Mouse (Mus musculus) kidney, embryonic 15.5 days (tissue): ENCODE measurements around the gene Prok2. TPM values are rescaled to one million over a fixed set of nuclear protein-coding genes. Genes with fewer than 3 reads are reported as not detected.

Experiments
- ATAC-seq: fragments of 200-750 bp; cut with Nextera tagmentation; replicated peaks from 2 replicates; pipeline ENCODE4 v1.8.0; 2017; ENCODE audit warnings: moderate TSS enrichment; ENCODE audit not compliant: low FRiP score
- H3K27ac ChIP-seq: fragments of 300-500 bp; sonication (generic); 2 replicates; pipeline ENCODE4 v1.5.1; 2015; ENCODE audit warnings: mild to moderate bottlenecking, inconsistent platforms
- H3K27me3 ChIP-seq: fragments of 300-500 bp; sonication (generic); 2 replicates; pipeline ENCODE4 v1.6.1; 2015; ENCODE audit warnings: inconsistent platforms
- H3K36me3 ChIP-seq: fragments of 300-500 bp; sonication (generic); 2 replicates; pipeline ENCODE4 v1.6.1; 2015; ENCODE audit warnings: inconsistent platforms
- H3K4me1 ChIP-seq: fragments of 300-500 bp; sonication (generic); 2 replicates; pipeline ENCODE4 v1.6.1; 2015; ENCODE audit warnings: inconsistent platforms
- H3K4me2 ChIP-seq: fragments of 300-500 bp; sonication (generic); 2 replicates; pipeline ENCODE4 v1.6.1; 2015; ENCODE audit warnings: moderate library complexity, mild to moderate bottlenecking, inconsistent platforms
- H3K4me3 ChIP-seq: fragments of 300-500 bp; sonication (generic); replicated peaks from 2 replicates; pipeline ENCODE4 v1.5.1; 2015; ENCODE audit warnings: mild to moderate bottlenecking, inconsistent platforms
- H3K9ac ChIP-seq: fragments of 300-500 bp; sonication (generic); 2 replicates; pipeline ENCODE4 v1.6.1; 2015; ENCODE audit warnings: mild to moderate bottlenecking, inconsistent platforms
- H3K9me3 ChIP-seq: fragments of 300-500 bp; sonication (generic); replicated peaks from 2 replicates; pipeline ENCODE4 v1.6.1; 2016; ENCODE audit warnings: inconsistent platforms
- WGBS: fragments of 180-500 bp; shearing (Covaris S2); methylation state at CpG from one replicate; pipeline ENCODE4 v1.1.7; 2015; ENCODE audit warnings: mixed read lengths; 5-methylcytosine and 5-hydroxymethylcytosine counted together
- polyA plus RNA-seq: library from polyadenylated mRNA; unstranded; fragments of >200 nt; fragmentation: Nextera tagmentation; extraction: Ambion mirVana; gene quantifications from 2 replicates; pipeline ENCODE4 v1.2.1, GENCODE M21; 2015

Prok2 gene
- polyA plus RNA-seq, 1 experiment from 2014 or later = not detected

DNA sequence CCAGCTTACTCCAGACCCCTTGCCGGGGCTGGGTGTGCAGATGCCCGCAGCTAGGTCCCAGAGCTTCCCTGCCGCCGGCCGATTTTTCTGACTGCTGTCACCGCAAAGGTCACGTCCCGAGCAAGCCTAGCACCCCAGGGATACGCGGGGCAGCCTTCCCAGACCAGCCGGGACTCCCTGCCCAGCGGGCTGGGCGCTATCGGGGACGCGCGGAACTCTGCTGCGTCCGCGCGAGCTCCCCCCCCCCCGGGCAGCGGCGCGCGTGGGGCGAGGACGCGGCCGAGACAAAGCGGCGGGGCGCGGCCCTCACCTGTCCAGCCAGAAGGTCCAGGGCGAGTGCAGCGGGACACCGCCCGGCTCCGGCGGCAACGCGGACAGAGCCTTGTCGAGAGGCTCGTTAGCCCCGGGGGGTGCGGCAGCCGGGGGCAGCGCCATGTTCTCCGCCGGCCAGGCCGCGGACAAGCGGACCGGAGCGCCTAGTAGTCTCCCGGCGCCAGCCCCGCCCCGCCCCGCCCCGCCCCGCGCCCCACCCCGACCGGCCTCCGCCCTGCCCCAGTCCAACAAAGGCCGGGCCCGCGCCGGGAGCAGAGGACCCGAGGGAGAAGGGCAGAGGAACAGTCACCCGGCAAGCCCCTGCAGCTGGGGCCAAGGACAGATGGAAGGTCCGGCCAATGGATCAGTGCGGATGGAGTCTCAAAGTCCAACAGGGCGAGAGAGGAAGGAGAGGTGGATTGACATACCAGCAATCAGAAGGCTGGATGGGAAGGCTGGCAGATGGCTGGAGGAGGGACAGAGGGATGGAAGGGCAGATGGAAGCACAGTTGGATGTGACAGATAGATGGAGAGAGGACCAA, 59.6 kb downstream of the Prok2 start, which contains the start of the genes Eif4e3 and Gm20696:
TSS of gene Eif4e3 (minus strand) at position 454 of the 854 bp plus-strand sequence.
TSS of gene Gm20696 (minus strand) at position 480 of the 854 bp plus-strand sequence.
- peak within 1 kb of the TSS; percentile 88 for H3K4me2 ChIP-seq
- H3K4me3 ChIP-seq = peak within 1 kb of the TSS; percentile 80
- peak; percentile 85 for ATAC-seq
- peak within 1 kb of the TSS; percentile 73 for H3K9ac ChIP-seq
- peaks cover 40% of the 10 kb centered on the region for H3K4me1 ChIP-seq
- peak within 1 kb of the TSS; percentile 83 for H3K27ac ChIP-seq
- H3K9me3 ChIP-seq = no peaks in the 10 kb centered on the region
- H3K27me3 ChIP-seq = peaks cover 9% of the 10 kb centered on the region; the same call in 1 of the 2 replicates
- under 1% methylated on average over 63 of the region's 75 CpGs for WGBS
- H3K36me3 ChIP-seq = no peaks in the 10 kb centered on the region

DNA sequence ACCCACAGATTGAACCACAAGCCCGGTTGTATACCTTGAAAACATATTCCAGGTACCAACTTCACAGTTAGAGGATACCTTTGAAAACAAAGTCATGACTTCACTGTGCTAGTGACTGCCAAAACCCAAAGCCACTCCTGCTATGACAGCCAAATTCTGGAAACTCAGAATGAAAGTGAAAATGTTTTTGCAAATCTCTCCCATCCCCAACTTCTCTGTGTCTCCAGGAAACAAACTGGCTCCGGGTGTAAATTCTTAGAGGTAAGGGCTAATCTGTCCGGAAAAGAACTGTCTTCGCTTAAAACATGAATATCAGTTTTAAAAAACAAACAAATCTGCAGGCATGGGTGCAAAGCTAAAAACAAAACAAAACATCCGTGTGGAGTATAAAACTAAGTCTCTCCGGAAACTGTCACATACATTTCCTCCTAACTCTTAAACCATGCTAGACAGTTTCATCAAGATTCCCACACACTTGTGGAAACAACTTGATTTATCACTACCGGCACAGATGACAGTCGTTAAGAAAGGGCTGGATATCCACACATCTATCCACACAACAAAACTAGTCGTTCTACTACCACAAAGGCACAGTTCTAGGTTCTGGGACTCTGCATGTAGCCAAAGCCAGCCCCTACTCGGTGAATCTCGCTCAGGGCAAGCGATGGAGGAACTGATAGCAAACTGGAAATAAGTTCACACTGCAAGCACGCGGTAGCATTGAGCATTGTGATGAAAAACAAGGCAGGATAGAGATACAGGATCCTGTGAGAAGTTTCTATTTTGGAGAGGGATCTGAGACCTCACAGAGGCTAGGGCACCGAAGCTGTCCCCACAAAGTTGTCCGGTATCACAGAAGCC, 60.5 kb downstream of the Prok2 start:
- peaks cover 9% of the 10 kb centered on the region; the same call in 1 of the 2 replicates for H3K27me3 ChIP-seq
- ATAC-seq = no peak
- no peaks in the 10 kb centered on the region for H3K9me3 ChIP-seq
- peak overlapping the region; percentile 80 for H3K4me3 ChIP-seq
- peak overlapping the region; percentile 88 for H3K4me2 ChIP-seq
- WGBS = 17% methylated on average over 16 of the region's 16 CpGs
- H3K27ac ChIP-seq = peak overlapping the region; percentile 83
- H3K36me3 ChIP-seq = no peaks in the 10 kb centered on the region
- peak overlapping the region; percentile 73 for H3K9ac ChIP-seq
- peaks cover 37% of the 10 kb centered on the region for H3K4me1 ChIP-seq

DNA sequence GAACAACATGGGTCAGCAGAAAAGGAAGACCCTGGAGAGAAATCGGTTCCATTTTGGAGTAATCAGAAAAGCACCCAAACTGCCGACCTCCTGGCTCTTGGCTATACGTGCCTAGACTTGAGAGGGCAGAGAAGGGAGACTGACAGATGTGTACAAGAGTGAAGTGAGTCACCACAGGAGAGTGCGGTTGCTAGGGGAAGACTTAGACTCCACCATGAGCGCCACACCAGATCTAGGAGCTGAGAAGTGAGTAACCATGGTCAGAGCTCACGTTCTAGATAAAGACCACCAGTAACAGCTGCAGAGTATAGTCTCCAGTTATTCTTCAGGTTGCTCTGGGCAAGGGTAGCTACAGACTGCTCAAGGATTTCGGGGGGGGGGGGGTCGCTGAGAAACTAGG, 63.0 kb downstream of the Prok2 start:
- H3K4me1 ChIP-seq = peaks cover 35% of the 10 kb centered on the region
- no peak overlapping the region for H3K27ac ChIP-seq
- H3K4me2 ChIP-seq = no peak overlapping the region
- 83% methylated on average over 8 of the region's 8 CpGs for WGBS
- H3K9ac ChIP-seq = no peak overlapping the region
- no peaks in the 10 kb centered on the region for H3K9me3 ChIP-seq
- H3K4me3 ChIP-seq = no peak overlapping the region
- no peaks in the 10 kb centered on the region for H3K36me3 ChIP-seq
- ATAC-seq = no peak
- H3K27me3 ChIP-seq = peaks cover 4% of the 10 kb centered on the region; the same call in 1 of the 2 replicates

Other genes starting within 250 kb of the Prok2 start
- 50.2 and 55.0 TPM in 2 replicates for gene Foxp1, start 203.7 kb downstream of the Prok2 start, polyA plus RNA-seq
- gene Eif4e3, start 59.6 kb downstream of the Prok2 start, polyA plus RNA-seq = 17.6 and 17.8 TPM in 2 replicates
- gene Gm20696, start 59.6 kb downstream of the Prok2 start, polyA plus RNA-seq = 3.8 and 4.0 TPM in 2 replicates
- 3.7 TPM in 2 replicates for gene Gpr27, start 33.7 kb downstream of the Prok2 start, polyA plus RNA-seq